Mouse (Mus musculus): ENCODE data around the gene Tut1. TPM values are rescaled to one million over a fixed set of nuclear protein-coding genes. Genes with fewer than 3 reads are reported as not detected.
A peak's percentile ranks its signal among the peaks of the same experiment; 100 is the strongest.

Tut1 gene
- polyA plus RNA-seq (2015; fragmentation: Nextera tagmentation; extraction: Ambion mirVana), result 18.7 and 20.2 TPM in 2 replicates

DNA sequence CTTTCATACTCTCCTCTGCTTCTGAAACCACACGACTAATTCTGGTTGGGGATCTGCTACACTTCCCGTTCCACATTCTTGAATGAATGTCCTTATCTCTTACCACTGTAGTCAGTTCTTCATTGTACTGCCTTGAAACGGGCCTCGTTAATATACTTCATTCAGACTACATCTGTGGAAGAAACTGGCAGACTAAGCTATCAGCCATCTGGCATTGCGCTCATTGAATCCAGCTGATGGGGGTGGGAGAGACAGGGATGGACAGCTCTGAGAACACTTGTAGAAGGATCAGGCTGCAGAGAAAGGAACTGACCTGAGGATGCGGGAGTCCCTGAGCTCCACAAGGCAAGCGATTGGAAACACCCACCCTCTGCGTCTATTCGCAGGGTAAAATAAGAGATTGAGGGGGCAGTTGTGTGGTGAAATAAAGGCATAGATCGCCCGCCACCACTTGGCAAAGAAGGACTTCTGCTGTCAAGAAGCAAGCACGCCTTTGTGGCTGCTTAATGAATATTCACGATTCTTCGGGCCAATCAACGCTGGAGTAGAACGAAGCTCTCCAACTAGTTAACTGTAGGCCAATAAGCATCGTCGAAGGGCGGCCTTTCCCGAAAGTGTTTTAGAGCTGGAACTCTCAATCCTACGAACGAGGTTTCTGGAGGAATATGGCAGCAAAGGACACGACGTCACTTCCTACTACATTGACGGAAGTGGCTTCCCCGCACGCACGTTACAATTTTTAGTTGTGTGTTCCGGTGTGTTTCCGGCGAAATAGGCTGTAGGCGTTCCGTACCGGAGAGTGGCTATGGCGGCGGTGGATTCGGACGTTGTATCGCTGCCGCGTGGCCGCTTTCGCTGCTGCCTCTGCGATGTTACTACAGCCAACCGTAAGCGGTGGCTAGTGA, at the start of gene Tut1:
TSS of gene Tut1 (plus strand) at position 713 of the 905 bp plus-strand sequence.
- Histone ChIP-seq H3K9ac (peak within 1 kb of the TSS; percentile 81), H3K4me1 (replicated peaks) (peaks cover 37% of the 10 kb centered on the region), H3K36me3 (peaks cover 72% of the 10 kb centered on the region), H3K4me2 (peak within 1 kb of the TSS; percentile 80), H3K9me3 (replicated peaks) (no peaks in the 10 kb centered on the region), H3K4me3 (replicated peaks) (peak within 1 kb of the TSS; percentile 76), H3K27me3 (no peaks in the 10 kb centered on the region), H3K27ac (peak within 1 kb of the TSS; percentile 75)
- ATAC-seq (ENCODE audit: low read depth) (peak; percentile 94), DNase-seq (peak; percentile 88)
- WGBS (ENCODE audit: insufficient replicate concordance), result under 1% methylated on average over 46 of the region's 46 CpGs

DNA sequence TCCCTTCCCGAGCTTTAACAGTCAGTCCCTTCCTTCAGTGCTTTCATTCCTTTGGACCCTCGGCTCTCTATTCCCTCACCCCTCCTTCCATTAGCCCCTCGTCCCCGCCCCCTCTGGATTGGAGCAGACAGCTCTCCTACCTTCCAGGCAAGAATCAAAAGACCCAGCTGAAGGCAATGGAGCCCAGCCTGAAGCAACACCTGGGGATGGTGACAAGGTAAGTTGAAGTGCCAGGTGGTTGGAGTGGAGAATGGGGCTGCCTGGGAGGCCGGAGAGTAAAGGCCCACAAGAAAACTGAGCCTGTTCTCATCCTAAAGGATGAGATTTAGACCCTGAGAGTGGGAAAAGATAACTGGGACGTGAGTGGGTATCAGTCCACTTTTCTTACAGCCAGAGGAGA, 45.1 kb upstream of the Tut1 start:
- H3K27ac ChIP-seq, result no peak overlapping the region
- DNase-seq (no peak), ATAC-seq (ENCODE audit: low read depth) (no peak)
- H3K4me2 ChIP-seq, result no peak overlapping the region
- H3K27me3 ChIP-seq, result no peaks in the 10 kb centered on the region
- peaks cover 98% of the 10 kb centered on the region for H3K36me3 ChIP-seq
- no peak overlapping the region for H3K4me3 ChIP-seq (replicated peaks)
- WGBS (ENCODE audit: insufficient replicate concordance), result 85% methylated on average over 6 of the region's 6 CpGs
- H3K9me3 ChIP-seq (replicated peaks), result no peaks in the 10 kb centered on the region
- H3K4me1 ChIP-seq (replicated peaks), result no peaks in the 10 kb centered on the region
- no peak overlapping the region for H3K9ac ChIP-seq

DNA sequence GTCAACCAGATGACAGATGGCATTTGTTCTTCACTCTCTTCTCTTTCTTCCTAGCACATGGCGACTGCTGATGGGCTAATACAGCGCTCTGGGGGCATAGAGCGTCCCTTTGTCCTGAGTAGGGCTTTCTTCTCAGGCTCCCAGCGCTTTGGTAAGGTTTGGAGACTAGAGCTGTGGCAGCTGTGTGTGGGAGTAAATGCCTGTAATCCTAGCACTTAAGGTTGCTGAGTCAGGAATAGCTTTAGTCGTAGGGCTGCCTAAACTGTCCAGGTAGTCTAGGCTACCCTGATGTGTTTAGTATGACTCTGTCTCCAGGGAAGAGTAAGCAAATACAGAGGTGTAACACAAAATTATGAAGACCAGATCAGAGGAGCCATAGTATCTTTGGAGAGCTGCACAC, 41.8 kb upstream of the Tut1 start:
- H3K27me3 ChIP-seq, result no peaks in the 10 kb centered on the region
- no peak overlapping the region for H3K27ac ChIP-seq
- ATAC-seq (ENCODE audit: low read depth) (no peak), DNase-seq (no peak)
- H3K36me3 ChIP-seq, result peaks cover 99% of the 10 kb centered on the region
- H3K4me1 ChIP-seq (replicated peaks), result no peaks in the 10 kb centered on the region
- H3K4me3 ChIP-seq (replicated peaks), result no peak overlapping the region
- H3K9me3 ChIP-seq (replicated peaks), result no peaks in the 10 kb centered on the region
- no peak overlapping the region for H3K4me2 ChIP-seq
- 88% methylated on average over 5 of the region's 5 CpGs for WGBS (ENCODE audit: insufficient replicate concordance)
- no peak overlapping the region for H3K9ac ChIP-seq

DNA sequence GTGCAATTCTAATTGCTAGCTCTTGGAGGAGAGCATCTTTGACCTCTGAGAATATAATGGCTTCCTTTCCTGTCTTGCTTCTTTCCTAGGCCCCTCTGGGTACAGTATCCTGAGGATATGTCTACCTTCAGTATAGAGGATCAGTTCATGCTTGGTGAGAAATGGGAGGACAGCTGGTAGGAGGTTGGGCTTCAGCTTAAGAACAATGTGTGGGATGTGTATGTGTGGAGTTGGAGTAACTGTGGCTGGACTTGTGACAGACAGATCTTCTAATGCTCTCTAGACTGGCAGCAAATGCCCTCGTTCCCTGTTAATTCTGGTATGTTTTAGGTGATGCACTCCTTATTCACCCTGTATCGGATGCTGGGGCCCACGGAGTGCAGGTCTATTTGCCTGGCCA, 39.4 kb upstream of the Tut1 start:
- Histone ChIP-seq H3K27ac (no peak overlapping the region), H3K9ac (no peak overlapping the region), H3K4me1 (replicated peaks) (no peaks in the 10 kb centered on the region; the same call in 1 of the 2 replicates), H3K36me3 (peaks cover 79% of the 10 kb centered on the region), H3K27me3 (no peaks in the 10 kb centered on the region), H3K4me2 (no peak overlapping the region), H3K4me3 (replicated peaks) (no peak overlapping the region), H3K9me3 (replicated peaks) (no peaks in the 10 kb centered on the region)
- DNase-seq (no peak), ATAC-seq (ENCODE audit: low read depth) (no peak)
- 77% methylated on average over 3 of the region's 3 CpGs for WGBS (ENCODE audit: insufficient replicate concordance)

DNA sequence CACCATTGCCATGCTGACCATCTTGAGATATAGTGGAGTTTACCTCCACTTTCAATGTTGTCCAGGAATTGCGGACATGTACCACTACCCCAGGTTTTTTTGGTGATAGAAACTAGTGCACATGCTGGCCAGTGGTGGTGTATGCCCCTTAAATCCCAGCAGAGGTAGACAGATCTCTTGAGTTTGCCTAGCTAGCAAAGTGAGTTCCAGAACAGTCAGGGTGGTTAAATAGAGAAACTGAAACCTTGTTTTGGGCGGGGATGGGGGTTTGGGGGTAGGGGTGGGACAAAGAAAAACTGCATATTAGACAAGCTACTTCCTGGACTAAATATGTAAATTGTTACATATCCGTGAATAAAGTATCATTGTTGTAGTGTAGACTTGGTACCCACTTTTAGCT, 34.6 kb upstream of the Tut1 start:
- WGBS (ENCODE audit: insufficient replicate concordance), result 72% methylated on average over 3 of the region's 3 CpGs

DNA sequence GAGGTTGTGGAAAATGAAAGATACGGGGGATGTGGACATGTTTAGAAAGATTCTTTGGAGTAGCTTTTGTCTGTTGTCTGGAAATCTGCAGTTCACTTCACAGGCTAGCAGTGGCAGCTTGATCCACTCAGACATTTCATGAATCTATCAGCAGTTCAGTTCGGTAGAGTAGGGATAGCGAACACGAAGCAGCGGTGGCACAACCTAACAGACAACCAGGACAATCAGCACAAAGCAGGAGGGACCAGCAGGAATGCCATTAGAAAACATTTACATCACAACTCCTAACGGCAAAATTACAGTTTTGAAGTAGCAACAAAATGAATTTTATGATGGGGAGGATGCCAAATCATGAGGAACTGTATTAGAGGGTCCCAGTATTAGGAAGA, 34.0 kb upstream of the Tut1 start:
- H3K27me3 ChIP-seq, result no peaks in the 10 kb centered on the region
- peak overlapping the region; percentile 95 for H3K27ac ChIP-seq
- no peaks in the 10 kb centered on the region for H3K9me3 ChIP-seq (replicated peaks)
- peaks cover 37% of the 10 kb centered on the region for H3K36me3 ChIP-seq
- DNase-seq, result no peak
- H3K4me3 ChIP-seq (replicated peaks), result peak overlapping the region; percentile 89
- ATAC-seq (ENCODE audit: low read depth), result no peak
- peak overlapping the region; percentile 87 for H3K4me2 ChIP-seq
- peak overlapping the region; percentile 90 for H3K9ac ChIP-seq
- peaks cover 39% of the 10 kb centered on the region for H3K4me1 ChIP-seq (replicated peaks)
- WGBS (ENCODE audit: insufficient replicate concordance), result 61% methylated on average over 6 of the region's 6 CpGs

More for the DNA sequence above, 34.6 kb upstream of the Tut1 start:
- no peak for DNase-seq
- Histone ChIP-seq H3K27ac (no peak overlapping the region), H3K36me3 (peaks cover 40% of the 10 kb centered on the region), H3K4me2 (no peak overlapping the region), H3K9me3 (replicated peaks) (no peaks in the 10 kb centered on the region), H3K4me1 (replicated peaks) (peaks cover 35% of the 10 kb centered on the region), H3K4me3 (replicated peaks) (no peak overlapping the region), H3K9ac (no peak overlapping the region), H3K27me3 (no peaks in the 10 kb centered on the region)
- ATAC-seq (ENCODE audit: low read depth), result no peak

DNA sequence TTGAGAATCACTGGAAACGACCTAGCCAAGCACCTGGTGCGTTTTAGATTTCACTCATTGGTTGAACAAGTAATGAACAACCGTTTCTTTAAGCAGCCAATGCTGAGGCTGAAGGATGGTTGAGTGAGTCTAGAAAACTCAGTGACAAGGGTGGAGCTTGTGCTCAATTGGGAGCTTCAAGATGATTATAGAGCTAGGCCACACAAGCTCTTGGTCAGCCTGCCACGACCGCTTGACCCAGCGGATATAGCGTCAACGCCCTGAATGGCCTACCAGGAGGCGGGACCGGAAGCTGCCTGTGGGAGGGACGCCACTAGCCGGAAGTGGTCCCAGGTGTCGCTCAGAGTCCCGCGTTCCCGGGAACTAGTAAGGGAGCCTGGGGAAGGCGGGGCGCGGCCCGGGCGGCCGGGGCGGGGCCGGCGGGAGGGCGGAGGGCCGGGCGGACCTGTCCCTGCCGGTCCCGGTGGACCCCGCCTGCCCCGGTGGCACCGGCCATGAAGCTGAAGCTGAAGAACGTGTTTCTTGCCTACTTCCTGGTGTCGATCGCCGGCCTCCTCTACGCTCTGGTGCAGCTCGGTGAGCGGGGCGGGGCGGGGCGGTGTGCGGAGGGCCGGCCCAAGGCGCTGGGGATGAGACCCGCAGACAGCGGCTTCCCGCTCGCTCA, 33.4 kb upstream of the Tut1 start, which contains the start of gene B3gat3:
TSS of gene B3gat3 (plus strand) at position 302 of the 664 bp plus-strand sequence.
- H3K9me3 ChIP-seq (replicated peaks), result no peaks in the 10 kb centered on the region
- peaks cover 39% of the 10 kb centered on the region for H3K4me1 ChIP-seq (replicated peaks)
- no peaks in the 10 kb centered on the region for H3K27me3 ChIP-seq
- WGBS (ENCODE audit: insufficient replicate concordance), result 2% methylated on average over 50 of the region's 50 CpGs
- peak within 1 kb of the TSS; percentile 95 for H3K27ac ChIP-seq
- DNase-seq (peak; percentile 88), ATAC-seq (ENCODE audit: low read depth) (peak; percentile 96)
- H3K36me3 ChIP-seq, result peaks cover 34% of the 10 kb centered on the region
- H3K4me2 ChIP-seq, result peak within 1 kb of the TSS; percentile 87
- peak within 1 kb of the TSS; percentile 90 for H3K9ac ChIP-seq
- H3K4me3 ChIP-seq (replicated peaks), result peak within 1 kb of the TSS; percentile 89

DNA sequence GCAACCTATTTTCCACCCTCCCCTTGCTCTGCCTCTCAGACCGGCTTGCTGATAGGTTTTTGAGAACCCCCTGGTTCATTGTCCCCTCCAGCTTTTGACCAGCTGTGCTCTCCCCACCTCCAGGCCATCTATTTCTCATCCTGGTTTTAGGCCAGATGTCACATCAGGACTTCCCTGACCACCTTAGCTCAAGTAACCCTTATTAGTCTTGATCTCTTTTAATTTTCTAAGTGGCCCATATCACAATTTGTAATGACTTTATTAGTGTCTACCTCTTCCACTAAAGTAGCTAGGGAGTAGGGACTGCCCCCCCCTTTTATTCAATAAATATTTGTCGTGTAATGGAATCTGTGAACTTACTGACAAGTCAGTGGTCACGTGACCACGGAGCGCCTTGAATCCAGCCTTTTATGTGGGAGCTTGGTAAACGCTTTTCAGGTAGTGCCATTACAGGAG, 32.8 kb upstream of the Tut1 start:
- peaks cover 41% of the 10 kb centered on the region for H3K4me1 ChIP-seq (replicated peaks)
- H3K36me3 ChIP-seq, result peaks cover 34% of the 10 kb centered on the region
- WGBS (ENCODE audit: insufficient replicate concordance), result under 1% methylated on average over 6 of the region's 6 CpGs
- no peak for DNase-seq
- no peaks in the 10 kb centered on the region for H3K27me3 ChIP-seq
- H3K4me2 ChIP-seq, result peak overlapping the region; percentile 87
- H3K9ac ChIP-seq, result peak overlapping the region; percentile 90
- no peaks in the 10 kb centered on the region for H3K9me3 ChIP-seq (replicated peaks)
- H3K27ac ChIP-seq, result peak overlapping the region; percentile 95
- ATAC-seq (ENCODE audit: low read depth), result no peak
- H3K4me3 ChIP-seq (replicated peaks), result peak overlapping the region; percentile 89

DNA sequence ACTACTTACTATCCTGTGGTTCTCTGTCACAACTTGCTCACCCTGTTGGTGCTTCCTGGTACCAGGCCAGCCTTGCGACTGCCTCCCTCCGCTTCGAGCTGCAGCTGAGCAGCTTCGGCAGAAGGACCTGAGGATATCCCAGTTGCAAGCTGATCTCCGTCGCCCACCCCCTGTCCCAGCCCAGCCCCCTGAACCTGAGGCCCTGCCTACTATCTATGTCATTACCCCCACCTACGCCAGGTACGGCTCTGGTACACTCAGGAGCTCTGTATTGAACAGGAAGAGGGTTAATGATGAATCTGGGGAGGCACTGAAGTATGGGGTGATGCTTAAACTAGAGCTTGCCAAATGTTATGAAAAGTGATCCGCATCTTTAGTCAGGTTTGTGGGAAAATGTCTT, 31.9 kb upstream of the Tut1 start:
- H3K9ac ChIP-seq, result peak overlapping the region; percentile 90
- peak overlapping the region; percentile 87 for H3K4me2 ChIP-seq
- H3K4me3 ChIP-seq (replicated peaks), result peak overlapping the region; percentile 89
- H3K27ac ChIP-seq, result peak overlapping the region; percentile 95
- H3K27me3 ChIP-seq, result no peaks in the 10 kb centered on the region
- peaks cover 35% of the 10 kb centered on the region for H3K36me3 ChIP-seq
- ATAC-seq (ENCODE audit: low read depth) (no peak), DNase-seq (no peak)
- H3K9me3 ChIP-seq (replicated peaks), result no peaks in the 10 kb centered on the region
- H3K4me1 ChIP-seq (replicated peaks), result peaks cover 50% of the 10 kb centered on the region
- WGBS (ENCODE audit: insufficient replicate concordance), result 74% methylated on average over 9 of the region's 9 CpGs

DNA sequence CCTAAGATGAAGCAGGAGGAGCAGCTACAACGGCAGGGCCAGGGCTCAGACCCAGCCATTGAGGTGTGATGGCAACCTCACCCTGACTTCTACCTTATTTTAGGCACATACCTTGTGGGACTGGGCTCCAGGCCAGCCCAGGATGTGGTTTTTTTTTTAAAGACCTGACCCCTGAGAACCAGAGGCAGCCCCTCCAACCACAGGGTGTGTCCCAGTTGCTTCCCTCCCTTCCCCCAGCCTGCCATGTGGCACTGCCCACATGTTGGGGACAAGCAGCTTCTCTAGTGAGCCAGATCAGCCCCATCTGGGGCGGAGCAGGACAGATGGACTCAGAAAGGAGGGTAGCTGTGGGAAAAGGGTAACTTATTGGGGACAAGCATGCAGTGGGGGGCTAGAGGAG, 26.9 kb upstream of the Tut1 start:
- Histone ChIP-seq H3K27me3 (no peaks in the 10 kb centered on the region), H3K27ac (peak overlapping the region; percentile 90), H3K9me3 (replicated peaks) (no peaks in the 10 kb centered on the region), H3K9ac (peak overlapping the region; percentile 81), H3K4me3 (replicated peaks) (no peak overlapping the region), H3K4me1 (replicated peaks) (peaks cover 74% of the 10 kb centered on the region), H3K4me2 (no peak overlapping the region), H3K36me3 (peaks cover 50% of the 10 kb centered on the region)
- DNase-seq (no peak), ATAC-seq (ENCODE audit: low read depth) (no peak)
- 48% methylated on average over 2 of the region's 2 CpGs for WGBS (ENCODE audit: insufficient replicate concordance)

DNA sequence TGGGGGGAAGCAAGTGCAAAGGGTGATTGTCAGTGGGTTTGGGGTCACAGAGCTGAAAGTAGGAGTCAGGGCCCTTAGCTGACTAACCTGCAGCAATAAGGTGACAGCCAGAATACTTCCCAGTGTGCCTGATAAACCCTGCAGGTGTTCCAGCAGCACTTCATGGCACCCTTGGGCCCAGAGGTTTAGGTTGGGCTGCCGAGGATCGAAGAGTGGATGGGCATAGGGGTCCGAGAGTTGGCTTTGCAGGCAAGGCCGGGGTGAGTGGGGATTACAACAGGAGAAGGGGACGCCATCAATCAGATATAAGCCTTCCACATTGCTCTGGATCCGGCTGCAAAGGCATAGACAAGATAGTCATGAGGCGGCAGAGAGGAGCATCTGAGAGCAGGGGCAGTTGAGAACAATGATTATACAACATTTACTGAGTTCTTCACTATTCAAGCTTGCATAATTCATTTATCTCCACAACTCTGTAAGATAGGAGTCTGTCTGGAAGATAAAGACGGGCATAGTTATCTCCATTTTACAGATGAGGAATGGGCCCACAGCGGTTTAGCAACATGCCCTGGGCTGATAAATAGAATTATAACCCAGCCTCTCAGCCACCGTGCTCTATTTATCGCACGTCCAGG, 25.6 kb upstream of the Tut1 start:
- peak overlapping the region; percentile 85 for H3K4me2 ChIP-seq

More for the DNA sequence above, 25.6 kb upstream of the Tut1 start:
- Histone ChIP-seq H3K27me3 (no peaks in the 10 kb centered on the region), H3K4me3 (replicated peaks) (peak overlapping the region; percentile 79; the same call in 1 of the 2 replicates), H3K36me3 (peaks cover 52% of the 10 kb centered on the region), H3K4me1 (replicated peaks) (peaks cover 64% of the 10 kb centered on the region), H3K9ac (peak overlapping the region; percentile 81), H3K27ac (peak overlapping the region; percentile 90), H3K9me3 (replicated peaks) (no peaks in the 10 kb centered on the region)
- 28% methylated on average over 12 of the region's 12 CpGs for WGBS (ENCODE audit: insufficient replicate concordance)
- DNase-seq (peak; percentile 47), ATAC-seq (ENCODE audit: low read depth) (peak; percentile 47)
